ENCODE assay signal across 8 mouse cellular contexts in the genomic region with DNA sequence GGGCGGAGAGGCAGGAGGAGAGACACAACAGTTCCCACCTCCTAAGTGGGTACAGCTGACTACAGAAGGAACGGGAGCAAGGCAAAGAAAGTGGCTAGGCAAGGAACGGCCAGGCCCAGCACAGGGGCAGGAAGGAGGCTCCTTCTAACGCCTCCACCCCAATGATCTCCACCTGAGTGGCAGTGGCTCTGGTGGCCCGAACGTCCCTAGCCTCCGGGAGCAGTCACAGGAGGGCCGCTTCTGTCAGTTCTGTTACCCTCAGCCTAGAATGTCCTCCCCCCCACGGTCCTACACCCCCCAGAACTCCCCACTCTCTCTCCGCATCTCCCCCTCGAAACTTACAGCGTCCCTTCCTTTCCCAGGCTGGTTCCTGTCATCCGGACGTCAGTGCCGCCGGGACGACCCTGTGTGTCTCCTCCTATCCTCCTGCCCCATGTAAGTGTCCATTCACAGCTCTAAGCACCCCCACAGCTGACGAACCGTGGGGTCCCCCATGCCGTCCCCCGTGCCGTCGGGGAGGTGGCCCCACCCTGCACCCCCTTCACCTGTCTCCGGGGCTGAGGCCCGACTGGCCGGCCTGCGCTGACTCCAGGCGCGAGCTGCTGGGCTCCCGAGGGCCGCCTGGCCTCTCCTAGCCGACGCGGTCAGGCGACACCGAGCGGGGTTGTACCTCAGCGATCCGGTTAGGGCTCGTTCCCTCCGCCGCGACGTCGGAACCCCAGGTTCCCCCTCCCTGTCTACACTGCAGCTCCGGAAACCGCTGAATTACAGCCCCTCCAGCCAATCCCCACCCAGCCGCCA. TPM values are rescaled to one million over a fixed set of nuclear protein-coding genes. Genes with fewer than 3 reads are reported as not detected.
DNase-seq lines count a peak whose midpoint lies in the region; ATAC-seq and TF ChIP-seq lines count a peak whose summit lies in the region.

No protein-coding gene starts in this region.

- H3K27ac ChIP-seq in left cerebral cortex, adult 2 months: peak overlapping the region; percentile 95
- H3K27ac ChIP-seq in intestine, embryonic 15.5 days: peak overlapping the region; percentile 87
- H3K27ac ChIP-seq in lung, embryonic 15.5 days: peak overlapping the region; percentile 88

- no peaks in the 10 kb centered on the region for H3K9me3 ChIP-seq in intestine, embryonic 15.5 days
- H3K9me3 ChIP-seq in lung, embryonic 15.5 days: no peaks in the 10 kb centered on the region

- TF ChIP-seq CTCF in left cerebral cortex, adult 2 months (IDR thresholded peaks at IDR 0.05): no peak

- no peaks in the 10 kb centered on the region for H3K36me3 ChIP-seq in intestine, embryonic 15.5 days
- H3K36me3 ChIP-seq in lung, embryonic 15.5 days: no peaks in the 10 kb centered on the region

- H3K4me2 ChIP-seq in intestine, embryonic 15.5 days (replicated peaks): peak overlapping the region; percentile 80
- H3K4me2 ChIP-seq in lung, embryonic 15.5 days: peak overlapping the region; percentile 86

- peak overlapping the region; percentile 98 for H3K4me3 ChIP-seq in left cerebral cortex, adult 2 months
- H3K4me3 ChIP-seq in intestine, embryonic 15.5 days (replicated peaks): peak overlapping the region; percentile 92
- peak overlapping the region; percentile 93 for H3K4me3 ChIP-seq in lung, embryonic 15.5 days

- intact Hi-C loops in left cerebral cortex, adult 2 months (cut with DNase I): no loop called here
- intact Hi-C loops in left cerebral cortex, postnatal 4 days (cut with DNase I): no loop called here

- WGBS in intestine, embryonic 15.5 days: under 1% methylated on average over 47 of the region's 48 CpGs
- 1% methylated on average over 45 of the region's 48 CpGs for WGBS in lung, embryonic 15.5 days

- DNase-seq in left cerebral cortex, adult 2 months (ENCODE audit: extremely low spot score in 1 of 2, low spot score in 2 of 2): no peak
- no peak for DNase-seq in left cerebral cortex, postnatal 4 days
- peak; percentile 35 for DNase-seq in T-cell, adult 2 months (ENCODE audit: low spot score)
- peak; percentile 41 for DNase-seq in testis, postnatal 14 days (ENCODE audit: low spot score)
- no peak for DNase-seq in gastrocnemius, adult 18-20 months (ENCODE audit: low spot score)

- H3K4me1 ChIP-seq in intestine, embryonic 15.5 days (replicated peaks): peaks cover 4% of the 10 kb centered on the region; the same call in 1 of the 2 replicates
- peaks cover 25% of the 10 kb centered on the region for H3K4me1 ChIP-seq in lung, embryonic 15.5 days

- H3K27me3 ChIP-seq in intestine, embryonic 15.5 days (replicated peaks): no peaks in the 10 kb centered on the region
- H3K27me3 ChIP-seq in lung, embryonic 15.5 days: no peaks in the 10 kb centered on the region

- peak; percentile 29 for ATAC-seq in erythroblast, adult 5-6 weeks (replicated peaks; ENCODE audit: low FRiP score, poor library complexity, severe bottlenecking)
- peak; percentile 9; the same call in 1 of the 2 replicates for ATAC-seq in intestine, embryonic 15.5 days
- peak; percentile 8 for ATAC-seq in lung, embryonic 15.5 days (ENCODE audit: borderline replicate concordance, extremely low read depth, low FRiP score, low TSS enrichment)

- H3K9ac ChIP-seq in intestine, embryonic 15.5 days: peak overlapping the region; percentile 89
- peak overlapping the region; percentile 88 for H3K9ac ChIP-seq in lung, embryonic 15.5 days

RNA-seq across cellular contexts. Expression of a gene that starts 0.4 kb away (rescaled TPM):
- 10 to 100 TPM; 35.7 to 40.9 TPM for total RNA-seq in left cerebral cortex, adult 2 months (2021)
- total RNA-seq in left cerebral cortex, postnatal 4 days (2021): 10 to 100 TPM; 32.4 to 36.7 TPM
- 16.7 and 43.4 TPM in 2 replicates for total RNA-seq in erythroblast, adult 5-6 weeks (2015; ENCODE audit: low replicate concordance)
- 37.8 and 51.4 TPM in 2 replicates for total RNA-seq in erythroblast, adult 5-6 weeks (2017; ENCODE audit: low replicate concordance)
- 45.8 and 48.9 TPM in 2 replicates for polyA plus RNA-seq in intestine, embryonic 15.5 days (2015; fragmentation: Nextera tagmentation; extraction: Ambion mirVana)
- 41.2 and 53.4 TPM in 2 replicates for polyA plus RNA-seq in lung, embryonic 15.5 days (2015; fragmentation: Nextera tagmentation; extraction: Ambion mirVana)
- total RNA-seq in gastrocnemius, adult 18-20 months (2021): 10 to 100 TPM; 38.1 to 48.6 TPM

RNA-seq across cellular contexts. Expression of a gene that starts 31.8 kb away (rescaled TPM):
- total RNA-seq in left cerebral cortex, adult 2 months (2021): 10 to 100 TPM; 19.2 to 22.2 TPM
- 10 to 100 TPM; 22.6 to 22.8 TPM for total RNA-seq in left cerebral cortex, postnatal 4 days (2021)
- total RNA-seq in erythroblast, adult 5-6 weeks (2015; ENCODE audit: low replicate concordance): 0.63 TPM in 1 of 2 replicates, not detected in the other
- 1.1 TPM in 1 of 2 replicates, not detected in the other for total RNA-seq in erythroblast, adult 5-6 weeks (2017; ENCODE audit: low replicate concordance)
- 223 and 237 TPM in 2 replicates for polyA plus RNA-seq in intestine, embryonic 15.5 days (2015; fragmentation: Nextera tagmentation; extraction: Ambion mirVana)
- 392 and 425 TPM in 2 replicates for polyA plus RNA-seq in lung, embryonic 15.5 days (2015; fragmentation: Nextera tagmentation; extraction: Ambion mirVana)
- 100 to 1,000 TPM; 128 to 153 TPM for total RNA-seq in gastrocnemius, adult 18-20 months (2021)

Comparison
In these comparisons a context has a peak if more than half of its experiments do, and no peak if none do; other contexts are left out.
1. DNase-seq: peak in T-cell, adult 2 months (single experiment) and testis, postnatal 14 days (single experiment); none in left cerebral cortex, adult 2 months (0 of 2), left cerebral cortex, postnatal 4 days (single experiment) and gastrocnemius, adult 18-20 months (single experiment).
2. RNA of a gene that starts 31.8 kb away (total RNA-seq): 128 to 153 TPM in gastrocnemius, adult 18-20 months, 22.6 to 22.8 TPM in left cerebral cortex, postnatal 4 days and 19.2 to 22.2 TPM in left cerebral cortex, adult 2 months; 0.63 to 1.1 TPM in erythroblast, adult 5-6 weeks; every median in the first group is over 4 times any median in the second.
3. Peak in every context shown above with its lines, with median percentiles within 50 percentile points of each other: H3K27ac ChIP-seq, H3K4me3 ChIP-seq and ATAC-seq.